Mouse (Mus musculus): ENCODE measurements around the gene Yif1a. TPM values are rescaled to one million over a fixed set of nuclear protein-coding genes. Genes with fewer than 3 reads are reported as not detected.

Gene Yif1a
- polyA plus RNA-seq, 1 experiment from 2014 or later: 65.8 TPM

DNA sequence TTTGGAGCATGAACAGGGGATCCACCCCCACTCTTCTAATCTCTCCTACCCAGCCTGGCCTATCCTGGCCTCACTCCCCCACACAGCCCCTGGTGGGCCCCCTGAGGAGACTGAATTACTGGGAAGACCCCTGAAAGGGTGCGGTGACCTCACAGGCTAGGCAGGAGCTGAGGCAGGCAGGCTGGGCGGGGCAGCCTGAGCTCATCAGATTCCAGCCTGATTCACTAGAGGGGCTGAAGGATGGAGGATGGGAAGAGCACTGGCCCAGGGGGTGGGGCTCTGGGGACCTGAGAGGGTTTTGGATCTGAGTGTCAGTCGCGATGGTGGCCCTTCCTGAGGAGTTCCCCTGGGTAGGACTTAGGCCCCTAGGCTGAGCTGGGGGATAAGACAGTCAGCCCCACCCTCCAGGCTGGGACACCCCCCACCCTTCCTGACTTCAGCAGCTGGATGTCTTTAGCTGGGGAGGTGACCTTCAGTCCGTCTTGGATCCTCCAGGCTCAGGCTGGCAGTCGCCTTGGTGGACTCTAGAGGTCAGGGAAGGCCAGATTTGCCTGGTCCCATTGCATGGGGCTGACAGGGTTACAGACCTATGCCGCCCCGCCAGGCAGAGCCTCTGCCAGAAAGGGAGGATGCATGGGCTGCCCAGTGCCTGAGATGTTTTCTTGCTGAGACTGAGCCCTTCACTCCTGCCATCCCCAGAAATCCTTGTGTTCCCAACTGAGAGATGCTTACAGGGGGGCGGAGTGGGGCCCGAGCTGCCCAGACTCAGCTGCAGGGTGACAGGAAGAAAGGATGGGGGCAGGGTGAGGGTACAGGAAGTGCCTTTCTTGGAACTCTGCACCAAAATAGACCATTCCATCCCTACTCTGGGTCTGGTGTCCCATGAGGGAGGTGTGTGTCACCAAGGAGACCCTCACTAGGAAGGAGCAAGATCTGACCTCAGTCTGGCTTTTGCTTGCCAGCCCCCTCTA lies 29.3 kb upstream of the Yif1a start:
- Histone ChIP-seq H3K4me3 (ENCODE audit: low read length) (no peak overlapping the region), H3K9ac (ENCODE audit: low read depth, low read length) (peak overlapping the region; percentile 0; the same call in 1 of the 2 replicates), H3K4me1 (ENCODE audit: control insufficient read depth, insufficient read depth, low read depth, low read length) (no peaks in the 10 kb centered on the region; the same call in 1 of the 2 replicates), H3K4me2 (ENCODE audit: low read length) (no peak overlapping the region), H3K27me3 (replicated peaks; ENCODE audit: control insufficient read depth, insufficient read depth, low read length) (0 out of 2 replicates have a peak, but pooled peaks cover 2% of the 10 kb centered on the region), H3K27ac (ENCODE audit: low read depth, low read length) (no peak overlapping the region), H3K36me3 (ENCODE audit: control insufficient read depth, insufficient read depth, low read length) (no peaks in the 10 kb centered on the region), H3K9me3 (ENCODE audit: control insufficient read depth, low read length) (no peaks in the 10 kb centered on the region)
- WGBS: 19% methylated on average over 10 of the region's 10 CpGs
- ATAC-seq: no peak

DNA sequence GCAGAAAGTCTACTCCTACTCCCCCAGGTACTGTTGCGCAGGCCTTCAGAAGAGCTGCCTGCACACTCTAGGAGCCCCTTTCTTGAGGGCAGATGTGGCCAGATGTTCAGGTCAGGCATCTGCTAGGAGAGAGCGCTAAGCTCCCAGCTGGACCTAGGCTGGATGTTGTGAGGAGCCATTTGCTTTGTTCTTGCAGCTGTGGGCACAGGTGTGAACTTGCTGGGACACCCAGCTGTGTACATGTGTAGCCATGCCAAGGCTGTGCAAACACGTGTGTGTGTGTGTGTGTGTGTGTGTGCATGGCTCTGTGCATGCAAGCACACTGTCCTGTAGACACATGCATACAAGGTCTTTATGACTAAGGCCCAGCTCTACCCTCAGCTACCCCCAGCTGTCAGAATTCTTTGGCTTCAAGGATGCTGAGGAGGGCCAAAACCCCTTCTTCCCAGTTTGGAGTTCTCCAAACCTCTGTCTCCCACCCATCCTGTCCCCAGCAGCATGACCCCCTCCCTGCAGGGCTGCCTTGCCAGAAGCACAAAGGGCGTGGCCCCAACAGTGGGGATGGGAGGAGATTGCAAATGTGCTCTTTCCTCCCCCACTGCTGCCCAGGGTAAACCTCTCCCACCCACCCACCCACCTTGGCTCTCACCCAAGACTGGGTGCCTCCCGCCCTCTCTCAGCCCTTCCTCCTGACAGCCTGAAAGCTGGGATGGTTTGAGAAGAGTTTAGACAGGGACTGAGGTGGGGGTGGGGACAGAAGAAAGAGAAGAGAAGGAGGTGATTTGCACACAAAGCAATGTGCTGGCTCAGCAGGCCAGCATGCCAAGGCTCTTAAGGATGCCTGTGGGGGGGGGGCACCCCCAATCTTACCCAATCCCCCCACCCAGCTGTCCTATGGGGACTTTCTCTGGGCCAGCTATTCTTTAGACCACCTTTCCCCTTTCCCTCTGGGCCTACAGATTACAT lies 27.7 kb upstream of the Yif1a start:
- no peak overlapping the region for H3K27ac ChIP-seq (ENCODE audit: low read depth, low read length)
- H3K27me3 ChIP-seq (replicated peaks; ENCODE audit: control insufficient read depth, insufficient read depth, low read length): no peaks in the 10 kb centered on the region; the same call in 1 of the 2 replicates
- ATAC-seq: 0 out of 2 replicates have a peak, but pooled peaks have one; percentile 21
- WGBS: 37% methylated on average over 5 of the region's 5 CpGs
- no peaks in the 10 kb centered on the region for H3K9me3 ChIP-seq (ENCODE audit: control insufficient read depth, low read length)
- H3K9ac ChIP-seq (ENCODE audit: low read depth, low read length): no peak overlapping the region
- no peak overlapping the region for H3K4me3 ChIP-seq (ENCODE audit: low read length)
- no peaks in the 10 kb centered on the region; the same call in 1 of the 2 replicates for H3K4me1 ChIP-seq (ENCODE audit: control insufficient read depth, insufficient read depth, low read depth, low read length)
- H3K36me3 ChIP-seq (ENCODE audit: control insufficient read depth, insufficient read depth, low read length): no peaks in the 10 kb centered on the region
- no peak overlapping the region for H3K4me2 ChIP-seq (ENCODE audit: low read length)

DNA sequence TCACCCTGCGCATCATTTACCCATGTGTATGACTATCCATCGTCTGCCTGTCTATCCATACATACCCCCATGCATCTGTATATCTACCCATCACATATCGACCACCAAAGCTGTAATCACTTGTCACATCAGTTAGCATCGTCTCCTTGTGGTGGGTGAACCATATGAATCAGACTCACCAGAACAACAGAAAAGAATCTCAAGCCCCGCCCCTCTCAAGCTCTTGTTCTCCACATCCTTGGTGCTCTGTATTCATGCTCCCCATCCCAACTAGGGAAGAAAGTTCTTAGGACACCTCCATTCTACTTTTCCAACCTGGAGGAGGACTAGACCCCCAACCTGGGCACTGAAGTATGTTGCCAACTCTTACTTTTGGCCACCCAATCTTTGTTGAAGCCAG lies 26.3 kb upstream of the Yif1a start:
- H3K9me3 ChIP-seq (ENCODE audit: control insufficient read depth, low read length): no peaks in the 10 kb centered on the region
- ATAC-seq: no peak

DNA sequence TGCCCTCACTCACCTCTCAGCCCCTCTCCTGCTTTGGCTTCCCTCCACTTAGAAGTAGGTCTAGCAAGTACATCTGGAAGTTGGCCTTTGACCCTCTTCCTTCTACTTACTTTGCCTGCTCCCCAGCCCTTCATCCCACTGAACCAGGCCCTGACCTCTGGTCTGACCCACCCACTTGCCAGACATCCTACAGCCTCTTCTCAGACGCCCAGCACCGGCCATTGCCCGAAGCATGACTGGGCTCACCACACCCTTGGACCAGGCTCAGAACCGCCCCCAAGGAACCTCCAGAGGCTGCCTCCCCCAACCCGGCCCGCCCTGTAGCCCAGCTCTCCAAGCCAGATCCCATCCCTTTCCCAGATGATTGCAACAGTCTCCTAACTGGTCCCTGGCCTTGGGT lies 25.9 kb upstream of the Yif1a start:
- H3K27me3 ChIP-seq (replicated peaks; ENCODE audit: control insufficient read depth, insufficient read depth, low read length): peaks cover 7% of the 10 kb centered on the region
- H3K36me3 ChIP-seq (ENCODE audit: control insufficient read depth, insufficient read depth, low read length): no peaks in the 10 kb centered on the region
- peaks cover 2% of the 10 kb centered on the region for H3K4me1 ChIP-seq (ENCODE audit: control insufficient read depth, insufficient read depth, low read depth, low read length)
- H3K9me3 ChIP-seq (ENCODE audit: control insufficient read depth, low read length): no peaks in the 10 kb centered on the region
- ATAC-seq: no peak
- no peak overlapping the region for H3K27ac ChIP-seq (ENCODE audit: low read depth, low read length)
- no peak overlapping the region for H3K4me2 ChIP-seq (ENCODE audit: low read length)
- 83% methylated on average over 6 of the region's 6 CpGs for WGBS
- no peak overlapping the region for H3K9ac ChIP-seq (ENCODE audit: low read depth, low read length)
- no peak overlapping the region for H3K4me3 ChIP-seq (ENCODE audit: low read length)

More for the DNA sequence above, 26.3 kb upstream of the Yif1a start:
- H3K27me3 ChIP-seq (replicated peaks; ENCODE audit: control insufficient read depth, insufficient read depth, low read length): peaks cover 4% of the 10 kb centered on the region
- H3K4me2 ChIP-seq (ENCODE audit: low read length): no peak overlapping the region
- H3K4me1 ChIP-seq (ENCODE audit: control insufficient read depth, insufficient read depth, low read depth, low read length): no peaks in the 10 kb centered on the region; the same call in 1 of the 2 replicates
- no peak overlapping the region for H3K9ac ChIP-seq (ENCODE audit: low read depth, low read length)
- 92% methylated on average over 5 of the region's 5 CpGs for WGBS
- H3K36me3 ChIP-seq (ENCODE audit: control insufficient read depth, insufficient read depth, low read length): no peaks in the 10 kb centered on the region
- no peak overlapping the region for H3K4me3 ChIP-seq (ENCODE audit: low read length)
- H3K27ac ChIP-seq (ENCODE audit: low read depth, low read length): no peak overlapping the region

DNA sequence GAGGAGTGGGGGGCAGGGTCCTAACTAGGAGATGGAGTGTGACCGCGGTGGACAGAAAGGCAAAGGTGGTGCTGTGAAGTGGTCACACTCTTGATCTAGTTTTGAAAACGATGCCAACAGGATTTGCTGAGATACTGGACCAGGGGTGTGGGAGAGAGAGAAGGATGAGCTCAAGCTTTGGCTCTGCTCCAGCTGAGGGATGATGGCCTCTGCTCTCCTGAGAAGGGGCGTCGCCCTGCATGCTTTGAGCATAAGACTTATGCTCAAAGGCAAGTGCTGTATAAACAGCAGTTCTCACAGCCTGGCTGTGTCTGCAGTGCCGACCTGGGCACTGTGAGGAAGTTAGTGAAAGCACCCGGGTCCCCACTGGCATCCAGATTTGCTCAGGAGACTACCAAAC lies 23.2 kb upstream of the Yif1a start:
- Histone ChIP-seq H3K27ac (ENCODE audit: low read depth, low read length) (no peak overlapping the region), H3K9me3 (ENCODE audit: control insufficient read depth, low read length) (no peaks in the 10 kb centered on the region), H3K4me2 (ENCODE audit: low read length) (no peak overlapping the region), H3K36me3 (ENCODE audit: control insufficient read depth, insufficient read depth, low read length) (no peaks in the 10 kb centered on the region), H3K27me3 (replicated peaks; ENCODE audit: control insufficient read depth, insufficient read depth, low read length) (peaks cover 12% of the 10 kb centered on the region), H3K4me3 (ENCODE audit: low read length) (no peak overlapping the region), H3K4me1 (ENCODE audit: control insufficient read depth, insufficient read depth, low read depth, low read length) (peaks cover 13% of the 10 kb centered on the region), H3K9ac (ENCODE audit: low read depth, low read length) (no peak overlapping the region)
- WGBS: 68% methylated on average over 7 of the region's 7 CpGs
- no peak for ATAC-seq

DNA sequence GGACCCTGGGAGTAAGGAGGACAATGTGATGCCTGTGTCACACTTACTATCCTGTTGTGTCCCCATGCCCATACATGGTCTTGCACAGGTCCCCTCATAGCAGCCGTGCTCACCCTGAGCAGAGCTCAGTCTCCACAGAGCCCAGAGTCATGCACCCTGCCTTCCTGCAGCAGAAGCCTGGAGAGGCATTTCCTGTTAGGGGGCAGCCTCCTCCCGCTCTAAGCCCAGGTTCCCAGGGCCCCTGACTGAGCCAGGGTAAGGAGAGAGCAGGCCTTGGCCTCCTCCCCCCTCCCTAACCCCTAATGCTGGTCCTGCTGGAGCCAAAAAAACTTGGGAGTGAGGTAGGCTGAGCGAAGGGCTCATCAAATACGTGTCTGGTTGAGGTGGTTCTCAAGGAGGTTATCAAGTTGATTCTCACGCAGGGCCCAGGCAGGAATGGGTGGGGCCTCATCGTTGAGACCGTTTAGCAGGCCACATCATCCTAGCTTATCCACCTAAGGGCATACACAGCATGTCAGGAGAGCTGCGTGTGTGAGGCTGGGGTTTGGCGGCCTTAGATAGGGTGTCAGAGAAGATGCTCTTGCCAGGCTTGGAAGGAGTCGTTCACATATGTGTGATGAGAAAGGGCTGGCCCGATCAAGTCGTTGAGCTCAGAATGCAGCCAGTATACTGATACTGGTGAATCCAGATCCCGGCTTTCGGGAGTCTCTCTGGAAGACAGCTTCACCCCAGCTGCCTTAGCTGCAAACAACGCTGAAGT lies 21.1 kb upstream of the Yif1a start:
- Histone ChIP-seq H3K4me2 (ENCODE audit: low read length) (peak overlapping the region; percentile 71), H3K27ac (ENCODE audit: low read depth, low read length) (0 out of 2 replicates have a peak overlapping the region, but pooled peaks have one; percentile 3), H3K27me3 (replicated peaks; ENCODE audit: control insufficient read depth, insufficient read depth, low read length) (peaks cover 12% of the 10 kb centered on the region), H3K4me1 (ENCODE audit: control insufficient read depth, insufficient read depth, low read depth, low read length) (peaks cover 22% of the 10 kb centered on the region), H3K9ac (ENCODE audit: low read depth, low read length) (peak overlapping the region; percentile 69; the same call in 1 of the 2 replicates), H3K36me3 (ENCODE audit: control insufficient read depth, insufficient read depth, low read length) (no peaks in the 10 kb centered on the region), H3K9me3 (ENCODE audit: control insufficient read depth, low read length) (no peaks in the 10 kb centered on the region), H3K4me3 (ENCODE audit: low read length) (peak overlapping the region; percentile 39)
- ATAC-seq: no peak
- WGBS: 14% methylated on average over 15 of the region's 15 CpGs

DNA sequence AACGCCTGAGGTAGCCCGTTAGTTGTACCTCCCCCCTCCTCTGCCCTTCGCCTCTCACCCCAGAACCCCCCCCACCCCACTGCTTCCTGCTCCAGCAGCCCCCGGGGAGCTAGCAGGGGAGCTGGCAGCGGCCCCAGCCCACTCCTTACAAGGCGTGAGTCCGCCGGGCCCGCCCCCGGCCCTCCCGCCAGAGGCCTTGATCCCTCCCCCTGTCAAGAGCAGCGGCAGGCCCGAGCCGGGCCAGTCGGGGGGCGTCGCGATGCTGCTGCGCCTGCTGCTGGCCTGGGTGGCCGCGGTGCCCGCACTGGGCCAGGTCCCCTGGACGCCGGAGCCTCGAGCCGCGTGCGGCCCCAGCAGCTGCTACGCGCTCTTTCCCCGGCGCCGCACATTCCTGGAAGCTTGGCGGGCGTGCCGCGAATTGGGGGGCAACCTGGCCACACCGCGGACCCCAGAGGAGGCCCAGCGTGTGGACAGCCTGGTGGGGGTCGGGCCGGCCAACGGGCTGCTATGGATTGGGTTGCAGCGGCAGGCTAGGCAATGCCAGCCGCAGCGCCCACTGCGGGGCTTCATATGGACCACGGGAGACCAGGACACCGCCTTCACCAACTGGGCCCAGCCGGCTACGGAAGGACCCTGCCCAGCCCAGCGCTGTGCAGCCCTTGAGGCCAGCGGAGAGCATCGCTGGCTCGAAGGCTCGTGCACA lies 20.3 kb upstream of the Yif1a start, which contains the start of gene Cd248:
Gene Cd248, plus strand, starts transcription at position 212 of the 703 bp plus-strand sequence.
- Histone ChIP-seq H3K4me1 (ENCODE audit: control insufficient read depth, insufficient read depth, low read depth, low read length) (peaks cover 25% of the 10 kb centered on the region), H3K27ac (ENCODE audit: low read depth, low read length) (0 out of 2 replicates have a peak within 1 kb of the TSS, but pooled peaks have one; percentile 3), H3K27me3 (replicated peaks; ENCODE audit: control insufficient read depth, insufficient read depth, low read length) (peaks cover 12% of the 10 kb centered on the region), H3K4me2 (ENCODE audit: low read length) (peak within 1 kb of the TSS; percentile 71), H3K36me3 (ENCODE audit: control insufficient read depth, insufficient read depth, low read length) (no peaks in the 10 kb centered on the region), H3K4me3 (ENCODE audit: low read length) (peak within 1 kb of the TSS; percentile 39), H3K9me3 (ENCODE audit: control insufficient read depth, low read length) (no peaks in the 10 kb centered on the region), H3K9ac (ENCODE audit: low read depth, low read length) (peak within 1 kb of the TSS; percentile 69)
- peak; percentile 28 for ATAC-seq
- WGBS: 1% methylated on average over 45 of the region's 56 CpGs
